Mouse (Mus musculus) CD4-positive, CD25-positive, alpha-beta regulatory T cell, adult 4 months (primary cell): ENCODE data around the gene Gm436. TPM values are rescaled to one million over a fixed set of nuclear protein-coding genes. Genes with fewer than 3 reads are reported as not detected.

Experiments used
- ATAC-seq: one replicate; pipeline ENCODE4 v1.8.0; 2017
- polyA plus RNA-seq, 2 experiments: library from polyadenylated mRNA; unstranded; fragments of 100-300 nt; shearing (Covaris generic); gene quantifications; one replicate each; pipeline ENCODE4 v1.2.1; 2017

Gm436 gene
- polyA plus RNA-seq: not detected

DNA sequence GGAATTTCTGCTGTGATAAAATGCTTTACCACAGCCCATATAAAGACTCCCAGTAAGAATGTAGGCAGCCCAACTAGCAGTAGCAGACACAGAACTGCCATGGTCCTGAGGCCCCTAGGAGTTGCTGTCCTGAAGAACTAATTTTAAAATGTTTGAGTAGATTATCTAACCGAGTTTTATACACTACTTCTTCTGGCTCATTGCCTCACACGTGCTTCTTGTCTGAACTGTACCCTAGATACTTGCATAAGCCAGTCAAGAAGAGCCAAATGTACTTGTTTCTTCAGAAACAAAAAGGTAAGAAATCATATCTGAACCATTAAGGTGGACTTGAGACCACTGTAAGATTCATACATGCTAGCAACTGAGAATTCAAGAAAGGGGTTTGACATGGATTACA, at the start of gene Gm436:
Gene Gm436, minus strand, starts transcription at position 101 of the 400 bp plus-strand sequence.
- no peak for ATAC-seq

DNA sequence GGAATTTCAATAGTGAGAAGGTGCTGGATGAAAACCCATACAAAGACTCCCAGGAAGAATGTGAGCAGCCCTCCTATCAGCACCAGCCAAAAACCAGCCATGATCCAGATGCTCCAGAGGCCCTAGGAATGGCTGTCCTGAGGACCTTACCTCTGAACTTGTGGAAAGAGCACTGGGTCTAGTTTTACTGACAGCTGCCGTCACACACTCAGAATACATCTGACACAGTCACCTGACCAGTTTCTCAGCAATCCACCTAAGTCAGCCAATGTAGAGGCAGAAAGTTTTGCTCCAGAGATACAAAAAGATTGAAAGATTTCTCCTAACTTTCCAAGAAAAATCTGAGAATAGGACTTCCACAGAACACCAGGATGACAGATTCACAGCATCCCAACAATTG, 35.1 kb upstream of the Gm436 start, which contains the start of gene Gm13178:
Gene Gm13178, minus strand, starts transcription at position 101 of the 400 bp plus-strand sequence.
- ATAC-seq: no peak

DNA sequence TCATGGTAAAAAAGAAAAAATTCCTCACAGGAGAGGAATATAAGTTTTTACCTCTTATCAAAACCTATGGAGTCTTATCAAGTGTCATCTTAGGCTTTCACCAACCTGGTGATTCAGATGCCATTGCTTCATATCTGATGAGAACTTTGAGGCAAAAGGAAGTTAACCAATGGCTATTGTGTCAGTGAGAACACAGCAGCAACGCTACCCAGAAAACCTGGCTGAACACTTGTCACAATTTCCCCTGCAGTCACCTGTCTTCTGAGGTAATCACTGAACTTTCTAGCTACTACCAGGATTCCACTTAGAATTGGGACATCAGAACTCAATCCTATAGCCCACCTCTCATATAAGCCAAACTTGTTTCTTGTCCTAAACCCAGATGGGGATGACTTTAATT, 33.5 kb upstream of the Gm436 start:
- no peak for ATAC-seq

DNA sequence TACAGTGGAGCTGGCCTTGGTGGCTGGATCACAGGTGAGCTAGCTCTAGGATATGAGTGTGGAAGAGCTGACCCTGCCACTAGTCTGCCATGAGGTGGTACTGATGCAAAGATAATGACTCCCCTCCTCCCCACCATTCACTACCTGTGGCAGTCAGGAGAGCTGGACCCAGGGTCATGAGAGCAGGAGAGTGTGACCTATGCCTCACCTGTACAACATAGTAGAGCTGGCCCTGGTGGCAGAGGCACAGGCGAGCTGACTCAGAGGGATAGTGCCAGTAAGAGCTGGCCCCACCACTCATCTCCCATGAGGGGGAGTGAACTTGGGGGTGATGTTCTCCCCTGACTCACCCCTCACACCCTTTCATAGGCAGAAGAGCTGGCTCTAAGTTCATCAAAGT, 32.1 kb upstream of the Gm436 start:
- no peak for ATAC-seq

DNA sequence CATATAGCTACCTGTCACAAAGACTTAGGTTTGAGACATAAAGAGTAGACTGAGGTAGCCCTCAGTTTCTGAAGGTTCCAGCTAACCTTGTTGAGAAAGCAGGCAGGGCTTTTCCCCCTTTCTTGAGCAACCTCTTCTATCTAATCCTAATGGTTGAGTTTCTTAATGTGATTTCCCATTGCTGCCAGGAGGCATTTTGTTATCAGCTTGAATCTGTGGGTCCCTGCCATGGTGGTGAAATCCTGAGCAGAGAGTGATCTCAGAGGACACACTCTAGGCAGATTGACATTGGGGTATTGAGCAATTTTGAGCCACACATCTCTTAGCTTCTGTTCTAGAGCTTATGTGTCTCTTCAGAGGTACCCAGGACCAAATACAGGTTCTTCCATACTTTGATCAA, 47.9 kb downstream of the Gm436 start:
- no peak for ATAC-seq

Other genes with a start within 250 kb of the Gm436 start
- not detected for gene 1700012P22Rik, start 247.6 kb downstream of the Gm436 start, polyA plus RNA-seq
- not detected for gene Gm9944, start 233.1 kb downstream of the Gm436 start, polyA plus RNA-seq
- not detected for gene Aadacl3, start 222.6 kb downstream of the Gm436 start, polyA plus RNA-seq
- gene 9430007A20Rik, start 166.5 kb downstream of the Gm436 start, polyA plus RNA-seq: not detected
- not detected for gene Gm13124, start 121.2 kb downstream of the Gm436 start, polyA plus RNA-seq
- not detected for gene Aadacl4, start 72.7 kb downstream of the Gm436 start, polyA plus RNA-seq
- not detected for gene Gm13178, start 35.0 kb upstream of the Gm436 start, polyA plus RNA-seq
- not detected for gene Gm438, start 100.2 kb upstream of the Gm436 start, polyA plus RNA-seq
- gene Dhrs3, start 206.5 kb upstream of the Gm436 start, polyA plus RNA-seq: 100 to 1,000 TPM in 1 of 2 experiments, 10 to 100 TPM in 1; 64.4 to 105 TPM